Mouse (Mus musculus): ENCODE results near the gene Tmem235. TPM values are rescaled to one million over a fixed set of nuclear protein-coding genes. Genes with fewer than 3 reads are reported as not detected.
A peak's percentile ranks its signal among the peaks of the same experiment; 100 is the strongest.
"Not testable (repeated sequence)": the region's sequence is repeated elsewhere in the genome, so short reads cannot be mapped to it uniquely, and the experiment has no call there.

Tmem235 gene
- polyA plus RNA-seq, 1 experiment from 2014 or later = not detected

- H3K9ac ChIP-seq = peak within 1 kb of the TSS; percentile 71
- peak; percentile 64 for ATAC-seq (ENCODE audit: low FRiP score)
- no peaks in the 10 kb centered on the region for H3K9me3 ChIP-seq (replicated peaks)
- no peaks in the 10 kb centered on the region for H3K27me3 ChIP-seq
- peak within 1 kb of the TSS; percentile 90 for H3K4me2 ChIP-seq (replicated peaks)
- WGBS = under 1% methylated on average over 34 of the region's 34 CpGs
- peaks cover 39% of the 10 kb centered on the region for H3K4me1 ChIP-seq
- peak within 1 kb of the TSS; percentile 46 for H3K4me3 ChIP-seq
- H3K27ac ChIP-seq = peak within 1 kb of the TSS; percentile 75
- peaks cover 6% of the 10 kb centered on the region; the same call in 1 of the 2 replicates for H3K36me3 ChIP-seq
These were observed 35.0 kb upstream of the Tmem235 start, which contains the start of the genes Afmid and Tk1 for GRCm38 (mm10) chr11:117825333-117826101. Afmid (plus strand) TSS chr11:117825924. Tk1 (minus strand) TSS chr11:117826092.

- Histone ChIP-seq H3K27ac (peak overlapping the region; percentile 75), H3K36me3 (peaks cover 6% of the 10 kb centered on the region; the same call in 1 of the 2 replicates), H3K9me3 (replicated peaks) (no peaks in the 10 kb centered on the region), H3K4me3 (peak overlapping the region; percentile 46), H3K4me1 (peaks cover 39% of the 10 kb centered on the region), H3K4me2 (replicated peaks) (peak overlapping the region; percentile 90), H3K9ac (peak overlapping the region; percentile 71), H3K27me3 (no peaks in the 10 kb centered on the region)
- 9% methylated on average over 5 of the region's 5 CpGs for WGBS
- ATAC-seq (ENCODE audit: low FRiP score) = peak; percentile 38; the same call in 1 of the 2 replicates
These were observed 34.4 kb upstream of the Tmem235 start for GRCm38 (mm10) chr11:117826164-117826563.

GRCm38 (mm10) chr11:117826916-117827315, 33.6 kb upstream of the Tmem235 start:
- Histone ChIP-seq H3K4me3 (no peak overlapping the region), H3K27me3 (no peaks in the 10 kb centered on the region), H3K9me3 (replicated peaks) (no peaks in the 10 kb centered on the region), H3K4me1 (peaks cover 39% of the 10 kb centered on the region), H3K36me3 (peaks cover 6% of the 10 kb centered on the region; the same call in 1 of the 2 replicates), H3K27ac (no peak overlapping the region), H3K9ac (no peak overlapping the region), H3K4me2 (replicated peaks) (peak overlapping the region; percentile 90; the same call in 1 of the 2 replicates)
- 71% methylated on average over 8 of the region's 8 CpGs for WGBS
- ATAC-seq (ENCODE audit: low FRiP score) = no peak

- Histone ChIP-seq H3K4me2 (replicated peaks) (no peak overlapping the region), H3K27ac (no peak overlapping the region), H3K9ac (no peak overlapping the region), H3K36me3 (peaks cover 5% of the 10 kb centered on the region; the same call in 1 of the 2 replicates), H3K4me3 (no peak overlapping the region), H3K27me3 (no peaks in the 10 kb centered on the region), H3K9me3 (replicated peaks) (no peaks in the 10 kb centered on the region), H3K4me1 (peaks cover 44% of the 10 kb centered on the region)
- ATAC-seq (ENCODE audit: low FRiP score) = no peak
- WGBS = 75% methylated on average over 3 of the region's 3 CpGs
These were observed 33.2 kb upstream of the Tmem235 start for GRCm38 (mm10) chr11:117827386-117827785.

GRCm38 (mm10) chr11:117828149-117828887, 32.2 kb upstream of the Tmem235 start:
- Histone ChIP-seq H3K27me3 (no peaks in the 10 kb centered on the region), H3K4me3 (no peak overlapping the region), H3K27ac (no peak overlapping the region), H3K4me2 (replicated peaks) (no peak overlapping the region), H3K4me1 (peaks cover 45% of the 10 kb centered on the region), H3K9ac (no peak overlapping the region), H3K36me3 (no peaks in the 10 kb centered on the region), H3K9me3 (replicated peaks) (no peaks in the 10 kb centered on the region)
- 88% methylated on average over 18 of the region's 18 CpGs for WGBS
- no peak for ATAC-seq (ENCODE audit: low FRiP score)

- 53% methylated on average over 9 of the region's 9 CpGs for WGBS
- Histone ChIP-seq H3K4me3 (no peak overlapping the region), H3K9ac (no peak overlapping the region), H3K9me3 (replicated peaks) (no peaks in the 10 kb centered on the region), H3K36me3 (no peaks in the 10 kb centered on the region), H3K4me2 (replicated peaks) (no peak overlapping the region), H3K27me3 (no peaks in the 10 kb centered on the region), H3K27ac (0 out of 2 replicates have a peak overlapping the region, but pooled peaks have one; percentile 19), H3K4me1 (peaks cover 43% of the 10 kb centered on the region)
- no peak for ATAC-seq (ENCODE audit: low FRiP score)
These were observed 31.5 kb upstream of the Tmem235 start for GRCm38 (mm10) chr11:117828888-117829604.

- H3K4me2 ChIP-seq (replicated peaks) = no peak overlapping the region
- H3K9ac ChIP-seq = no peak overlapping the region
- ATAC-seq (ENCODE audit: low FRiP score) = no peak
- H3K36me3 ChIP-seq = no peaks in the 10 kb centered on the region
- no peaks in the 10 kb centered on the region for H3K9me3 ChIP-seq (replicated peaks)
- H3K27ac ChIP-seq = no peak overlapping the region
- WGBS = 77% methylated on average over 2 of the region's 2 CpGs
- no peak overlapping the region for H3K4me3 ChIP-seq
- peaks cover 38% of the 10 kb centered on the region for H3K4me1 ChIP-seq
- H3K27me3 ChIP-seq = no peaks in the 10 kb centered on the region
These were observed 30.8 kb upstream of the Tmem235 start for GRCm38 (mm10) chr11:117829671-117830215.

- Histone ChIP-seq H3K9me3 (replicated peaks) (no peaks in the 10 kb centered on the region), H3K4me2 (replicated peaks) (no peak overlapping the region), H3K27me3 (no peaks in the 10 kb centered on the region; the same call in 1 of the 2 replicates), H3K4me3 (no peak overlapping the region), H3K9ac (no peak overlapping the region), H3K36me3 (no peaks in the 10 kb centered on the region), H3K27ac (no peak overlapping the region), H3K4me1 (peaks cover 34% of the 10 kb centered on the region)
- no peak for ATAC-seq (ENCODE audit: low FRiP score)
- 80% methylated on average over 9 of the region's 9 CpGs for WGBS
These were observed 30.2 kb upstream of the Tmem235 start for GRCm38 (mm10) chr11:117830401-117830800.

GRCm38 (mm10) chr11:117832086-117832969, 28.2 kb upstream of the Tmem235 start:
- Histone ChIP-seq H3K27ac (peak overlapping the region; percentile 31; the same call in 1 of the 2 replicates), H3K4me2 (replicated peaks) (peak overlapping the region; percentile 51)
- 18% methylated on average over 28 of the region's 28 CpGs for WGBS

GRCm38 (mm10) chr11:117833509-117833908, 27.0 kb upstream of the Tmem235 start:
- H3K4me2 ChIP-seq (replicated peaks) = not testable (repeated sequence)
- WGBS = 74% methylated on average over 6 of the region's 6 CpGs

More at GRCm38 (mm10) chr11:117832086-117832969, 28.2 kb upstream of the Tmem235 start:
- no peaks in the 10 kb centered on the region for H3K36me3 ChIP-seq
- H3K9me3 ChIP-seq (replicated peaks) = no peaks in the 10 kb centered on the region
- ATAC-seq (ENCODE audit: low FRiP score) = peak; percentile 75
- peak overlapping the region; percentile 27 for H3K4me3 ChIP-seq
- no peaks in the 10 kb centered on the region; the same call in 1 of the 2 replicates for H3K27me3 ChIP-seq
- 0 out of 2 replicates have a peak overlapping the region, but pooled peaks have one; percentile 5 for H3K9ac ChIP-seq
- H3K4me1 ChIP-seq = peaks cover 20% of the 10 kb centered on the region

GRCm38 (mm10) chr11:117834086-117834485, 26.5 kb upstream of the Tmem235 start:
- no peaks in the 10 kb centered on the region; the same call in 1 of the 2 replicates for H3K27me3 ChIP-seq
- no peak overlapping the region for H3K27ac ChIP-seq
- H3K36me3 ChIP-seq = no peaks in the 10 kb centered on the region
- peaks cover 9% of the 10 kb centered on the region for H3K4me1 ChIP-seq
- WGBS = 94% methylated on average over 8 of the region's 8 CpGs
- no peak overlapping the region for H3K9ac ChIP-seq
- H3K9me3 ChIP-seq (replicated peaks) = no peaks in the 10 kb centered on the region
- ATAC-seq (ENCODE audit: low FRiP score) = no peak
- H3K4me2 ChIP-seq (replicated peaks) = no peak overlapping the region
- H3K4me3 ChIP-seq = no peak overlapping the region

More at GRCm38 (mm10) chr11:117833509-117833908, 27.0 kb upstream of the Tmem235 start:
- H3K27ac ChIP-seq; H3K9ac ChIP-seq; H3K4me3 ChIP-seq; H3K27me3 ChIP-seq; ATAC-seq (ENCODE audit: low FRiP score); H3K9me3 ChIP-seq (replicated peaks); H3K36me3 ChIP-seq: not testable (repeated sequence)
- peaks cover 11% of the 10 kb centered on the region for H3K4me1 ChIP-seq

All from hindbrain, embryonic 12.5 days (tissue).